Mouse (Mus musculus): ENCODE results near the gene Heg1.

- TF ChIP-seq CTCF (conservative IDR thresholded peaks at IDR 0.05; ENCODE audit: low read length) (no peak), POU5F1 (IDR thresholded peaks at IDR 0.05; ENCODE audit: borderline replicate concordance, low read length) (no peak), NANOG (IDR thresholded peaks at IDR 0.05; ENCODE audit: borderline replicate concordance, low read length) (no peak)
These were observed 92.8 kb downstream of the Heg1 start for GRCm38 (mm10) chr16:33776766-33777529.

Measured in E14TG2a.4 (cell line).